Mouse (Mus musculus) limb, embryonic 14.5 days (tissue): ENCODE data around the gene Dab1. TPM values are rescaled to one million over a fixed set of nuclear protein-coding genes. Genes with fewer than 3 reads are reported as not detected.

Experiments used
- ATAC-seq: fragments of 200-750 bp; cut with Nextera tagmentation; 2 replicates; pipeline ENCODE4 v1.8.0; 2017; ENCODE audit warnings: low read depth, moderate number of reproducible peaks, moderate TSS enrichment; ENCODE audit not compliant: low FRiP score
- DNase-seq: peaks from one replicate; pipeline ENCODE4 v3.0.0-alpha.2; 2015; ENCODE audit warnings: low spot score
- H3K27ac ChIP-seq: fragments of 300-500 bp; sonication (generic); replicated peaks from 2 replicates; pipeline ENCODE4 v1.5.1; 2014; ENCODE audit warnings: low read depth, mild to moderate bottlenecking, low read length, moderate library complexity, mixed read lengths
- H3K27me3 ChIP-seq: fragments of 300-500 bp; sonication (generic); 2 replicates; pipeline ENCODE4 v1.6.1; 2014; ENCODE audit warnings: low read length, mixed read lengths; ENCODE audit not compliant: control insufficient read depth, insufficient read depth
- H3K36me3 ChIP-seq: fragments of 300-500 bp; sonication (generic); 2 replicates; pipeline ENCODE4 v1.6.1; 2014; ENCODE audit warnings: mild to moderate bottlenecking, low read length, moderate library complexity, mixed read lengths; ENCODE audit not compliant: control insufficient read depth, insufficient read depth
- H3K4me1 ChIP-seq: fragments of 300-500 bp; sonication (generic); 2 replicates; pipeline ENCODE4 v1.6.1; 2014; ENCODE audit warnings: antibody characterized with exemption, low read length, mixed read lengths; ENCODE audit not compliant: control insufficient read depth, insufficient read depth
- H3K4me2 ChIP-seq: fragments of 300-500 bp; sonication (generic); replicated peaks from 2 replicates; pipeline ENCODE4 v1.6.1; 2014; ENCODE audit warnings: low read depth, mild to moderate bottlenecking, low read length, moderate library complexity; ENCODE audit not compliant: severe bottlenecking
- H3K4me3 ChIP-seq: fragments of 300-500 bp; sonication (generic); replicated peaks from 2 replicates; pipeline ENCODE4 v1.5.1; 2014; ENCODE audit warnings: low read length
- H3K9ac ChIP-seq: fragments of 300-500 bp; sonication (generic); 2 replicates; pipeline ENCODE4 v1.6.1; 2014; ENCODE audit warnings: mild to moderate bottlenecking, low read depth, low read length, moderate library complexity; ENCODE audit not compliant: severe bottlenecking
- H3K9me3 ChIP-seq: fragments of 300-500 bp; sonication (generic); 2 replicates; pipeline ENCODE4 v1.6.1; 2016; ENCODE audit warnings: low read length; ENCODE audit not compliant: control insufficient read depth
- POLR2A ChIP-seq: fragments of 200-500 bp; IDR thresholded peaks from 2 replicates; pipeline ENCODE4 v1.8.0; 2012; ENCODE audit warnings: inconsistent platforms, mild to moderate bottlenecking, moderate library complexity, borderline replicate concordance; ENCODE audit not compliant: insufficient read depth, insufficient read length; ENCODE audit errors: extremely low read depth
- WGBS: fragments of 180-500 bp; shearing (Covaris S2); extraction: QIAGEN DNeasy Blood & Tissue Kit; methylation state at CpG from one replicate; pipeline ENCODE4 v1.1.7; 2014; 5-methylcytosine and 5-hydroxymethylcytosine counted together
- polyA plus RNA-seq, 2 experiments: library from polyadenylated mRNA; depleted of rRNA in 1 of 2; stranded (reverse) in 1 of 2; unstranded in 1 of 2; fragments of >200 nt; fragmentation: Nextera tagmentation in 1 of 2; extraction: Ambion mirVana in 1 of 2; gene quantifications; 2 replicates each; pipeline versions ENCODE4 v1.2.1 to v1.2.3; 2012 to 2014

The Dab1 gene
- polyA plus RNA-seq, 2 experiments: 5.5 to 12.1 TPM

DNA sequence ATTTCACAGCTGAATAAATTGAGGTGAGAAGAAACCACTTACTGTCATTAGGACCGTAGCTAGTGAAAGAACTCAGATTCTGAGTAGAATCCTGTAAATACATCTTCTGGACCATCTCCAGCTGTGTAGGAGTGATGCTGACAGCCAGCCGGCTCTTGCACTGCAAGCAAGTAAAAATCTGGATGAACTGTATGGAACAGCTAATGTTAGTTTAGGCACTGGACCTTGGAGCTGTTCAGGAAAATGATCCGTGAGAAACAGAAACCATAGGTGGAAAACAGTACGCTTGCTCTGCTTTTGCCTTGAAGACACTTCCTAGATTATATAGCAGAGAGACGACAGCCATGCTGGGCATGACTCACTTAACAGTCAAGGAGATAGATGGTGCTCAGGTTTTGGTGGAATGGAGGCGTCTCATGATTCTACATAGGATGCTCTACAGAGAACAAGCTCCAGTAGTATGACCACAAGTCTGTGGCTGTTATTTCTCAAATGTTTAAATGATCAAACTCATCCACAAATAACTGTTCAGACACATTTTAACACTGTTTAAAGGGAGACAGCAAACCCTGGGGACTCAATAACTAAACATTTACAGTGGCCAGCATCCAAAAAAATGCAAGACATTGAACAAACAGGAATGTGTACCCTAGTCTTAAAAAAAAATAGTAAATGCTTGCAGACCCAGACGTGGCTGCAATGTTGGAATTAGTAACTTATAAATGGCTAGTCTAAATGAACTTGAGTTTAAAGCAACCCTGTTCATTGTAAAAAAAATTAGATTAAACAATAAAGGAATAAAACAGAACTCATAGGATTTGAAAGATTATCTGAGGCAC is 429.0 kb downstream of the Dab1 start:
- Histone ChIP-seq H3K27me3 (no peaks in the 10 kb centered on the region), H3K4me1 (0 out of 2 replicates have a peak, but pooled peaks cover 3% of the 10 kb centered on the region), H3K9me3 (no peaks in the 10 kb centered on the region), H3K36me3 (no peaks in the 10 kb centered on the region), H3K27ac (no peak overlapping the region), H3K4me2 (no peak overlapping the region), H3K4me3 (no peak overlapping the region), H3K9ac (no peak overlapping the region)
- ATAC-seq: no peak
- WGBS: 59% methylated on average over 7 of the region's 7 CpGs
- no peak for TF ChIP-seq POLR2A
- peak; percentile 11 for DNase-seq

DNA sequence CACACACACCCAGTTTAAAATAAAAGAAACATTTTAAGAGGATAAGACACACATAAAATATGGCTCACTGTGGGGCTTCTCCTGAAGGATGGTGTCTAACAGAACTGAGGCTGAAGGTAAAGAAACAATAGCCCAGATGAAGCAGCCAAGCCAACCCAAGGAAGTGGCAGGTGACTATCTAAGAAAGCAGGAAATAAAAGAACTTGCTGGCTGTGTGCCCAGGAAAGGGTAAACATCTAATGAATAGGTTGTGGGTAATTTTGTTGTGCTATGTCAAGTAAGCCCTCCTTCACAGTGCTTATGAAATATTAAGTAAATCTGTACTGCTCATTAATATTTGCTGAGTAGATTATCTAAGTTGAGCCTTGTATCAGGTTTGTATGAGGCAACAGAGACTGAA is 438.0 kb downstream of the Dab1 start:
- no peak for ATAC-seq

GRCm38 (mm10) chr4:104059569-104059968 is 440.4 kb downstream of the Dab1 start:
- Histone ChIP-seq H3K4me3 (no peak overlapping the region), H3K27ac (no peak overlapping the region), H3K27me3 (no peaks in the 10 kb centered on the region), H3K9me3 (no peaks in the 10 kb centered on the region), H3K9ac (no peak overlapping the region), H3K4me2 (no peak overlapping the region), H3K4me1 (no peaks in the 10 kb centered on the region), H3K36me3 (no peaks in the 10 kb centered on the region)
- DNase-seq (no peak), ATAC-seq (no peak)
- WGBS: 69% methylated on average over 4 of the region's 4 CpGs
- no peak for TF ChIP-seq POLR2A

More for the DNA sequence above, 438.0 kb downstream of the Dab1 start:
- DNase-seq: no peak
- no peaks in the 10 kb centered on the region for H3K9me3 ChIP-seq
- no peak overlapping the region for H3K27ac ChIP-seq
- no peaks in the 10 kb centered on the region for H3K27me3 ChIP-seq
- H3K4me3 ChIP-seq: no peak overlapping the region
- no peaks in the 10 kb centered on the region for H3K4me1 ChIP-seq
- no peak overlapping the region for H3K9ac ChIP-seq
- no peaks in the 10 kb centered on the region for H3K36me3 ChIP-seq
- no peak overlapping the region for H3K4me2 ChIP-seq
- TF ChIP-seq POLR2A: no peak

- DNase-seq: no peak
- no peak overlapping the region for H3K27ac ChIP-seq
- no peaks in the 10 kb centered on the region for H3K27me3 ChIP-seq
- TF ChIP-seq POLR2A: no peak
- no peak overlapping the region for H3K9ac ChIP-seq
- H3K9me3 ChIP-seq: no peaks in the 10 kb centered on the region
- H3K4me2 ChIP-seq: no peak overlapping the region
- 94% methylated on average over 4 of the region's 4 CpGs for WGBS
- H3K4me1 ChIP-seq: no peaks in the 10 kb centered on the region
- no peaks in the 10 kb centered on the region for H3K36me3 ChIP-seq
- no peak overlapping the region for H3K4me3 ChIP-seq
- no peak for ATAC-seq
These were observed 443.2 kb downstream of the Dab1 start for GRCm38 (mm10) chr4:104062356-104062755.

- ATAC-seq: no peak
- no peak for TF ChIP-seq POLR2A
- no peak for DNase-seq
- Histone ChIP-seq H3K9ac (no peak overlapping the region), H3K36me3 (no peaks in the 10 kb centered on the region), H3K4me3 (no peak overlapping the region), H3K4me1 (no peaks in the 10 kb centered on the region), H3K9me3 (no peaks in the 10 kb centered on the region), H3K4me2 (no peak overlapping the region), H3K27me3 (no peaks in the 10 kb centered on the region), H3K27ac (no peak overlapping the region)
- 77% methylated on average over 5 of the region's 5 CpGs for WGBS
These were observed 447.7 kb downstream of the Dab1 start for GRCm38 (mm10) chr4:104066901-104067300.
